Mouse (Mus musculus): ENCODE measurements around the gene Apoe. TPM values are rescaled to one million over a fixed set of nuclear protein-coding genes. Genes with fewer than 3 reads are reported as not detected.

The Apoe gene
- total RNA-seq, 2 experiments from 2014 or later: 308 to 344 TPM

DNA sequence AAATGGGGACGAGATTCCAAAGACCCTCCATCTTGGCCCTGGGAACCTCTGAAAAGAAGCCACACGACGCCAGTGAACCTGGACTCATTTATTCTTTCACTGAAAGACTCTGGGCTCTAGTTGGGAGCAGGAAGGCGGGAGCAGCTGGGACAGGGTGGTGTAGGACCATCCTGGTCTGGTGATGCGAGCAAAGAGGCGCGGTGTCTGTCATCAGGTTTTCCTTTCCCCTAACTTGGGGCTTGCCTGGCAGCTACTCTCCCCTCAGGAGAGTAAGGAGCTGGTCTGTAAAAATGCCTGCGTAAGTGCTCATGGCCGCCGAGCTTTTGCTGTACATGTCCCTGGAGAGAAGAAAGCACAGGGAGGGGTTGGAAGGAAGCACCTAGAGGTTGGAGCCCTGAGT is 27.5 kb downstream of the Apoe start:
- intact Hi-C loops (cut with DNase I): no loop called here

DNA sequence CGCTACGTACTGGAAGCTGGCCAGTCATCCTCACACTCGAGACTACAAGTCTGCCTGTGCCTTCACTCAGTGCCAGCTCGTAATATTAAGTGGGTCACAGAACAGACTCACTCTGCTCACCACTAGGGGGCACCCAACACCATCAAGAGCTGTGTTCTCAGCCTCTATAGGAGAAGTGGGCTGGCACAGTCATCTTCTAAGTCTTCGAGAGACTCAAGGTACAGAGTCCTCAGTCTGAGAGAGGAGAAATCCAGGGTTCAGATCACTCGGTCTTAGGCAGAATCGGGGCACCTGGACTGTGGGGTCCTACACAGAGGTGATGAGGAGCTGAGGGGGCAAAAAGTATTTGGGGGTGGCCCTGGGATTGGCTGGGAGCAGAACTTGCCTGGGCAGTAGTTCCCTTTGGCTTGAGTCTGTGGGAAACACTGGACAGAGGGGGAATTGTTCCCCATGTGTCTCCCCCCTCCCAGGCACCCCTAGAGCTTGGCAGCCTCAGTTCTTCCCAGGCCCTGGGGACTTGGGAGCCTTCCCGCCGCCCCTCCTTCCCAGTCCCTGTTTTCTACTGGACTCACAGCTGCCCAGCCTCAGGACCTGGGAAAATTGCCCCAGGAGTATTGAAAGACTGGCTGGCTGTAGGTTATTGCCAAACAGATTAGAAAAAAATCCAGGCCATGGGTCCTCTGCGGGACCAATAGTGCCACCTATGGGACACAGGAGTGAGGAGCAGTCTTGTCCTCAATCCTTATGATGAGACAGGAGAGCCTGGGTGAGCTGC is 29.9 kb downstream of the Apoe start:
- intact Hi-C loops (cut with DNase I): loop anchor here (1.0 to 2.0 kb wide), 4 partner anchors 32 to 122 kb away; no protein-coding TSS in a partner anchor
- peak; percentile 91 to 92 for DNase-seq

More for the DNA sequence above, 27.5 kb downstream of the Apoe start:
- DNase-seq: no peak

DNA sequence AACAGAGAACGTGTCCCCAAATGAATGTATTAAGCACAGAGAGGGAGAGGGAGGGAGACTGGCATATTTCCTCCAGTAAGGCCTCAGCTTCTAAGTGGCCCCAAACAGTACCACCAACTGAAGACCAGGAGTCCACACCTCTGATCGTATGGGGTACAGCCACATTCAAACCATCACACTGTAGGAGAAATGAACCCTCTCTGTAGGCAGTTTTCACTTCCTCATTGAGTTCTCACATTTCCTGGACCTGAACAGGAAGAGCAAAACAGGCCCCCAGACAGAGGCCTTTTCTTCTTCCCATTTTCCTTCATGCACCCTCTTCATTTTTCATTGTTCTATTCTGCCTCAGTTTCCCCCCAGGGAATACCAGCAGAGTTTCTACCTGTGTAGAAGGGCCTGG is 31.6 kb downstream of the Apoe start:
- intact Hi-C loops (cut with DNase I): no loop called here
- DNase-seq: no peak

DNA sequence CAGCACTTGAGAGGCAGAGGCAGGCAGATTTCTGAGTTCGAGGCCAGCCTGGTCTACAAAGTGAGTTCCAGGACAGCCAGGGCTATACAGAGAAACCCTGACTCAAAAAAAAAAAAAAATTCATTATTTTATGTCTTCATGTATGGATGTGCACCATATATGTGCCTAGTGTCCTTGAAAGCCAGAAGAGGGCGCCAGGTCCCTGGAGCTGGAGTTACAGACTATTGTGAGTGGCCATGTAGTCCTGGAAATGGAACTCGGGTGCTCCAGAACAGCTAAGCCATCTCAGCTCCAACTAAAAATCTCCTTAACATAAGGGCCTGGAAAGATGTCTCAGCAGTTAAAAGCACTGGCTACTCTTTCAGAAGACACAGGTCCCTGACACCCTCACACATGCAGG is 32.2 kb downstream of the Apoe start:
- DNase-seq: no peak
- intact Hi-C loops (cut with DNase I): no loop called here

DNA sequence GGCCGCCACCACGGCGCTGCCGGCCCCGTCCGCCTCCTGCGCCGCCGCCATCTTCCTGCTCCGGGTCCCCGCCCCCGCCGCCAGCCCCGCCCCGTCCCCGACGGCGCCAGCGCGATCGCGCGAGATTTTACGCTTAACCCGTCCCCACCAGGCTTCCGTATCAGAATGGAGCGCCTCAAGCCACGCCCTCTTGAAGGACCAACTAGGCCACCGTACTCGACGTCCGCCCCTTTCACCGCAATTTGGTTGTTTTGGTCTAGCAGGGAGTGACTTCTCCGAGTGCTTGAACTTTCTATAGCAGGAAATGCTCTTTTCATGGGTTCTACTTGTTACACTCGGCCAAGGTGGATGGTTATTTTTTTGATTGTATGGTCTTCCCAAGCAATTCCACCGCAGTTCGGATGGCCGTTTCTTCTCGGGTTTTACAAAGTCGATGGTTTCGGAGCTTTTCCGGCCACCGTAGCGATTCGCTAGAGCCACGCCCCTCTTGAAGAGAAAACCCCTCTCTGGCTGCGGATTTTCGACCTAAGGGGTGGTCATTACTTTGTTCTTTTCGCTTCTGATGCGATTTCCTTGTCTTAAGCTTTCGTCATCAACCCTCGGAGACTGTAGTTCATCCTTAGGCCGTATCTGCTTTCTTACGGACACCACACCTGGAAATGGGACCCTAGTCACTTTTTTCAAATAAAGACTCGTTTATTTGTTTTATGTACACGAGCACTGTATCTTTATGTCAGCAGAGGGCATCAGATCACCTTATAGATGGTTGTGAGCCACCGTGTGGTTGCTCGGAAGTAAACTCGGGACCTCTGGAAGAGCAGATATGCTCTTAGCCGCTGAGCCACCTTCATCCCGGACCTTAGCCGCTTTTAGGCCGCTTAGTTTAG is 33.8 kb downstream of the Apoe start, which contains the start of gene Clptm1:
TSS of gene Clptm1 (minus strand) at position 79 of the 887 bp plus-strand sequence.
- intact Hi-C loops (cut with DNase I): loop anchor here (1.0 kb wide), 1 partner anchor 37 kb away; no protein-coding TSS in a partner anchor
- DNase-seq: peak; percentile 97 to 98

DNA sequence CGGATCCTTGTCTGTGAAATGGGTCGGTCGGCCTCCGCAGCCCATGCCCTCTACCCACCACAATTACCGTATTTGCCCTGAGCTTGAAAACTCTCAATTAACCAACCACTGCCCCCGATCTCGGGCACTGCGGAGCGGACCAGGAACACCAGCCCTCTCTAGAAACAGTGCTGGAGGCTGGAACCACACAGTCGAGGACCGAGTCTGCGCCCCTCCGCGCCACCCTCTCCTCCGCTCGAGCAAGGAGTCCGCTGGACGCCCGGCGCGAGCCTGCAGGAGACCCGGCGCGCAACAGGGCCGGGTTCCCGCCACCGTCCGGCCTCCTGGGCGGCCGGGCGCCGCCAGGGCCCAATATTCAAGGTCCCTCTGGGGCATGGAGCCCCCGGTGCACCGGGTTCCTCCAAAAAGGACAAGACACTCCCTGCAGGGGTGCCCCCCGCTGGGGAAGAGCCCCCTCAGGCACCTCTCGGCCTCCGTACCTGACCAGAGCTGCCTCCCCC is 34.5 kb downstream of the Apoe start:
- intact Hi-C loops (cut with DNase I): loop anchor here (1.0 kb wide), 1 partner anchor 36 kb away; no protein-coding TSS in a partner anchor
- DNase-seq: no peak

DNA sequence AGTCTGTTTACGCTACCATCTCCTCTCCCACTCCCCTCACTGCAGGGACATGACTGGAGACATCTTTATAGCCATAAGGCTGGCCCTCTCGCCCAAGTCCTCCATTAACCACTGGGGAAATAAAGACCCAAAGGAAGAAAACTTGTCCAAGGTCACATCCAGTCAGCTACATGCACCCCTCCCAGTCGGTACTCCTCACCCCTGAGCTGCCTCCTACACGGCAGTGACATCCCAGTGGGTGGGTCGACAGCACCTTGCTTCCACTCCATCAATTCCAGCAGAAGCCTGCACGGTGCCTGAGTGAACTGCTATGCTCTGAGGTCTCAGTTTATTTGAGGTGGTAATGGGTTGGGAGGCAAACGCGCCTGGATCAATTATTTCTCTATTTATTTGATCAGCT is 35.0 kb downstream of the Apoe start:
- DNase-seq: no peak
- intact Hi-C loops (cut with DNase I): loop anchor here (1.0 kb wide), 1 partner anchor 36 kb away; no protein-coding TSS in a partner anchor

DNA sequence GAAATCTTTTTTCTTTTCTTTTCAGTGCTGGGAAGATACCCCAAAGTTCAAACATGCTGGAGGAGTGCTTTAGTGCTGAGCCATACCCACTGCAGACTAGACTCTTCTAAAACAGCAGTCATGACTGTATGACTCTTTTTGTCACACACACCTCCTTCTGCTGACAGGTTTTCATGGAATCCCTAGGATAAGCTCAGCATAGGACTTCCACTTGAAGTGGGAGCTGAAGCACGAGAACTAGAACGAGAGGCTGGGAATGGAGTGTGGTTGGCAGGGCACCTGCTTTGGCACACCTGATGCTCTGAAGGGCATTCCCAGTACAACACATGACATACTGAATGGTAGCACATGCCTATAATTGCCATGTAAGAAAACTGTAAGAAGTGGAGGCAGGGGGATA is 46.4 kb downstream of the Apoe start:
- intact Hi-C loops (cut with DNase I): no loop called here
- DNase-seq: peak; percentile 21 to 40

DNA sequence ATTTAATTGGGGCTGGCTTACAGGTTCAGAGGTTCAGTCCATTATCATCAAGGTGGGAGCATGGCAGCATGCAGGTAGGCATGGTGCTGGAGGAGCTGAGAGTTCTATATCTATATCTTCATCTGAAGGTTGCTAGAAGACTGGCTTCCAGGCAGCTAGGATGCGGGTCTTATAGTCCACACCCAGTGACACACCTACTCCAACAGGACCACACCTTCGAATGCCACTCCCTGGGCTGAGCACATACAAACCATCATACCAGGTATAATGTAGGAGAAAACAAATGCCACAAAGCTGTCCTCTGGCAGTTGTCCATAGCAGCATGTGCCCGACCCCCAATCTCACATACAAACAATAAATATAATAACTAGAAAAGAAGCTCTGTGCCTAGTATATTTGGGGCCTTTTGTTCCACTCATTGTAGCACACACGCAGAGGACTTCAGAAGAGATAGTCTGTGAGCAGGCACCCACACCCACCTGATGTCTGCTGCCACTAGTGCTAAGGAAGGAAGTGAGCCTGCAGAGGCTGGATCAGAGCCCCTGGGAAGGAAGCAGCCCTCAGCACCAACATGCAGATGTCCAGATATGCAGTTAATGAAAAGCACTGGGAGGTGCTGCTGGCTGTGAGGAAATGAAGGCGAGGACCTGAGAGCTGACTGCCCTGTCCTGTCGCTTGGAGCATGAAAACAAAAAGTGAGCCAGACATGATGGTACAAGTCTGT is 47.8 kb downstream of the Apoe start:
- intact Hi-C loops (cut with DNase I): no loop called here
- no peak for DNase-seq

Other genes starting within 250 kb of the Apoe start
- 10 to 100 TPM; 25.7 to 27.2 TPM for gene Mark4, start 240.4 kb downstream of the Apoe start, total RNA-seq (2021)
- gene Exoc3l2, start 235.9 kb downstream of the Apoe start, total RNA-seq (2021): under 1 TPM; 0.78 to 0.84 TPM
- gene Bloc1s3, start 190.8 kb downstream of the Apoe start, total RNA-seq (2021): 1 to 10 TPM; 2.3 to 2.5 TPM
- 10 to 100 TPM; 32.9 to 37.4 TPM for gene Trappc6a, start 190.8 kb downstream of the Apoe start, total RNA-seq (2021)
- not detected for gene Nkpd1, start 181.3 kb downstream of the Apoe start, total RNA-seq (2021)
- 10 to 100 TPM; 56.0 to 59.3 TPM for gene Ppp1r37, start 136.1 kb downstream of the Apoe start, total RNA-seq (2021)
- gene Zfp296, start 121.9 kb downstream of the Apoe start, total RNA-seq (2021): under 1 TPM in 1 of 2 experiments, not detected in 1; 0.50 TPM
- gene Gemin7, start 121.6 kb downstream of the Apoe start, total RNA-seq (2021): 10 to 100 TPM; 44.1 to 47.8 TPM
- 10 to 100 TPM; 16.0 to 16.8 TPM for gene Clasrp, start 94.7 kb downstream of the Apoe start, total RNA-seq (2021)
- 1 to 10 TPM; 5.7 to 8.9 TPM for gene Relb, start 69.8 kb downstream of the Apoe start, total RNA-seq (2021)
- gene Clptm1, start 34.2 kb downstream of the Apoe start, total RNA-seq (2021): 10 to 100 TPM; 76.4 to 84.1 TPM
- not detected for gene Apoc2, start 21.2 kb downstream of the Apoe start, total RNA-seq (2021)
- not detected for gene Gm44805, start 17.8 kb downstream of the Apoe start, total RNA-seq (2021)
- gene Apoc4, start 17.7 kb downstream of the Apoe start, total RNA-seq (2021): not detected
- gene Apoc1, start 6.5 kb downstream of the Apoe start, total RNA-seq (2021): 1 to 10 TPM; 1.2 to 3.3 TPM
- gene Tomm40, start 16.2 kb upstream of the Apoe start, total RNA-seq (2021): 100 to 1,000 TPM in 1 of 2 experiments, 10 to 100 TPM in 1; 97.7 to 102 TPM
- 10 to 100 TPM; 33.2 to 41.7 TPM for gene Nectin2, start 51.3 kb upstream of the Apoe start, total RNA-seq (2021)
- 100 to 1,000 TPM; 210 to 232 TPM for gene Bcam, start 71.8 kb upstream of the Apoe start, total RNA-seq (2021)
- gene Cblc, start 97.6 kb upstream of the Apoe start, total RNA-seq (2021): under 1 TPM; 0.75 to 0.81 TPM
- 1 to 10 TPM; 3.5 TPM for gene Bcl3, start 123.6 kb upstream of the Apoe start, total RNA-seq (2021)
- not detected for gene Gm19345, start 152.8 kb upstream of the Apoe start, total RNA-seq (2021)
- under 1 TPM in 1 of 2 experiments, not detected in 1; 0.69 TPM for gene Ceacam16, start 162.1 kb upstream of the Apoe start, total RNA-seq (2021)
- not detected for gene Ceacam19, start 188.8 kb upstream of the Apoe start, total RNA-seq (2021)
- 10 to 100 TPM; 19.8 to 25.0 TPM for gene Pvr, start 222.0 kb upstream of the Apoe start, total RNA-seq (2021)